Mouse (Mus musculus) T-helper 2 cell (primary cell): ENCODE measurements around the gene Taf6.

Experiments
- in situ Hi-C: fragments of 300-600 bp; cut with MboI, MseI; formaldehyde crosslinking; loops from one replicate; pipeline ENCODE4 v1.15.1; 2025; ENCODE audit warnings: high pct_unique_total_duplicates

Gene Taf6

GRCm38 (mm10) chr5:138171695-138172491 is 15.4 kb downstream of the Taf6 start, which contains the start of the genes Ap4m1 and Mcm7:
Ap4m1 (plus strand) TSS chr5:138172002.
Mcm7 (minus strand) TSS chr5:138172422.
- in situ Hi-C loops = no loop called here

DNA sequence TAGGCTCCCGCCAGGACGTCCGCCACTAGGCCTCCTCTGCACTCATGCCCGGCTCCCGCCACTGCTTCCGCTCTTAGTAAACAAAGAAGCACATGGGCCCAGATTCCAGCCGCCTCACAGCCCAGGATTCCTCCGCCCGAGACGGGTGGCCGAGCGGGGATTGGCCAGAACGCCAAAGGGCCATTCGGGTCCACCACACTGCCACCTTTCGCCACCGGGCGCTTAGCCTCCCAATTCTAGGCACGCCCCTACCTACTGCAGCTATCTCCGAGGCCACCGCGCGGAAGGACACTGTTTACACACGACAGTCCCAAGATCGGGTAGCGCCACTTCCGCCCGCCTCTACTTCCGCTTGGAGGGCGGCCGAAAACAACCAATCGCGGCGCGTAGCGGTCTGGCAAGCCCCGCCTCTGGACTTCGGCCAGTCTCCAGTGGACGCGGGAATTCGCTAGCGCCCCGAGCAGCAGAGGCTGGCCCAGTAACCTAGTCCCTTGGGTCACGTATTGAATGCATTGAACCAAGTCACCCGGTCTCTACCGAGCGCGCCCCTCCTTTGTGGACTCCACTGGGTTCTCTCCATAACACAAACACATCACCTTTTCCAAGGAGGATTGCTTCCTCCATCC is 16.2 kb downstream of the Taf6 start:
- in situ Hi-C loops = no loop called here

GRCm38 (mm10) chr5:138165594-138165993 is 21.7 kb downstream of the Taf6 start:
- in situ Hi-C loops = loop anchor here (5.0 kb wide), 2 partner anchors 87 to 643 kb away; no protein-coding TSS in a partner anchor

GRCm38 (mm10) chr5:138163610-138164009 is 23.6 kb downstream of the Taf6 start:
- in situ Hi-C loops = no loop called here

DNA sequence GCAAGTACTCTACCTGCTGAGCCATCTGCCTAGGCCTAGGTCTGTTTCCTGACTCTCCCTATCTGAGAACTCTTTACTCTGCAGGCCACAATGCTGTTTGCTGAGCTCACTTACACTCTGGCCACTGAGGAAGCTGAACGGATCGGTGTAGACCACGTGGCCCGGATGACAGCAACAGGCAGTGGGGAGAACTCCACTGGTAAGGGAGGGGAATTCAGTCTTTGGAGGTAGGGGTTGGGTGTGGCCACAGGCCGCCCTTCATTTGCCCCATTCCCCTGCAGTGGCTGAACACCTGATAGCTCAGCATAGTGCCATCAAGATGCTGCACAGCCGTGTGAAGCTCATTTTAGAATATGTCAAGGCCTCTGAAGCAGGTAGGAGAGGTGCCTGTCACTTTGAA is 24.2 kb downstream of the Taf6 start:
- in situ Hi-C loops = no loop called here

DNA sequence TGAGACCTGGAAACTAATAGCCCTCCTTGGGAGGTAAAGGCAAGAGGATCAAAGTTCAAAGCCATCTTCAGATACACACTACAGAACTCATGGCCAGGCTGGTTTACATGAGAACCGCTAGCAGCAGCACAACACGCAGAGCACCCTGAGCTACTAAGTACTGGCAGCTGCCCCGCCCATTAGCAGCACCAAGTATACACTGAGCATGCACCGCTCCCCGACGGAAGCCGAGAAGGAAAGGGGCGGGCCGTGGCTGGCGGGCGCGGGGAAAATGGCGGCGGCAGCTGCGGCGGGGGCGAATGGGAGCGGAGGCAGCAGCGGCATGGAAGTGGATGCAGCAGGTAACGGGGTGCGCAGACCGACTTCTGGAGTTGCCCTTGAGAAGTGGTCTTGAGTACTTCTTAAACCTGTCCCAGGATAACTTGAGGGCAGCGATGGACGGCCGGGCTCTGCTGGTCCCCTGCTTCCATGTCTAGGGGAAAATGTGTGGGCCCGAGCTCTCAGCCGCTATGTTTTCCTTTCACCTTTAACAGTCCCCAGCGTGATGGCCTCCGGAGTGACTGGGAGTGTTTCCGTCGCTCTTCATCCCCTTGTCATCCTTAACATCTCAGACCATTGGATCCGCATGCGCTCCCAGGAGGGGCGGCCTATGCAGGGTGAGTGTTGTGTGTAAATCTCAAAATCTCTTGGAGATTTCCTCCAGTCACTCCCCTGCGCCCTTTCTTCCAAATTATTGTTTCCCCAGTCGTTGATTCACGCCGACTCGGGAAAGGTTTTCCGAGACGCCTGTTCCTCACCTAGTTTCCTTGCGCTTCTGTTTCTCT is 26.2 kb downstream of the Taf6 start, which contains the start of gene Cops6:
Gene Cops6, plus strand, starts transcription at position 230 of the 824 bp plus-strand sequence.
- in situ Hi-C loops = no loop called here

- in situ Hi-C loops = no loop called here
Measured at GRCm38 (mm10) chr5:138160224-138160762, 27.0 kb downstream of the Taf6 start.

DNA sequence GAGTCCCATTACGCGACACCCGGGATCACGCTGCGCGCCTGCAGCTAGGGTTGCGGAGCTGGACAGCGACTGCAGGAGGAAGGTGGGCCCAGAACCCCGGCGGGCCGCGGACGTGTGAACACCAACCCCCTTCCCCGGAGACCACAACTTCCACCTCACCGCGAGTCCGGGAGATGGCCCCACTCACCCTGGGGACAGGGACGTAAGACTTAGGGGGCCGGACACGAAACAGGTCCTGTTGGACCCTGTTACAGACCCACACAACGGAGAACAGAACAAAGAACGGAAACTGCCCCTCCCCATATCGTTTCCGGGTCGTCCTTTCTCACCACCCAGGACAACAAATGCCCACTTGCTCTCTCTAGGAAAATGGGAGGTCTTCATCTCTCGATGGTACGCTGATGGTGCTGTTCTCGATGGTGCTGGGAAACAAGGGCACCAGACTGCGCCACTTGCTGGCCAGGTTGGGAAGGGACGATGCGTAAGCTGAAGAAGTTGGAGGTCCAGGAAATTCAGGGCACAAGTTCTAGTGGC is 31.7 kb downstream of the Taf6 start, which contains the start of gene Zfp113:
Gene Zfp113, minus strand, starts transcription at position 302 of the 534 bp plus-strand sequence.
- in situ Hi-C loops = no loop called here

- in situ Hi-C loops = loop anchor here (5.0 kb wide), 1 partner anchor 67 kb away; the partner anchor contains the start of gene Zkscan1
Measured at GRCm38 (mm10) chr5:138154390-138154789, 32.9 kb downstream of the Taf6 start.

- in situ Hi-C loops = no loop called here
Measured at GRCm38 (mm10) chr5:138138585-138138984, 48.7 kb downstream of the Taf6 start.

- in situ Hi-C loops = no loop called here
Measured at GRCm38 (mm10) chr5:138137935-138138549, 49.2 kb downstream of the Taf6 start.

- in situ Hi-C loops = no loop called here
Measured at GRCm38 (mm10) chr5:138137257-138137656, 50.0 kb downstream of the Taf6 start.

DNA sequence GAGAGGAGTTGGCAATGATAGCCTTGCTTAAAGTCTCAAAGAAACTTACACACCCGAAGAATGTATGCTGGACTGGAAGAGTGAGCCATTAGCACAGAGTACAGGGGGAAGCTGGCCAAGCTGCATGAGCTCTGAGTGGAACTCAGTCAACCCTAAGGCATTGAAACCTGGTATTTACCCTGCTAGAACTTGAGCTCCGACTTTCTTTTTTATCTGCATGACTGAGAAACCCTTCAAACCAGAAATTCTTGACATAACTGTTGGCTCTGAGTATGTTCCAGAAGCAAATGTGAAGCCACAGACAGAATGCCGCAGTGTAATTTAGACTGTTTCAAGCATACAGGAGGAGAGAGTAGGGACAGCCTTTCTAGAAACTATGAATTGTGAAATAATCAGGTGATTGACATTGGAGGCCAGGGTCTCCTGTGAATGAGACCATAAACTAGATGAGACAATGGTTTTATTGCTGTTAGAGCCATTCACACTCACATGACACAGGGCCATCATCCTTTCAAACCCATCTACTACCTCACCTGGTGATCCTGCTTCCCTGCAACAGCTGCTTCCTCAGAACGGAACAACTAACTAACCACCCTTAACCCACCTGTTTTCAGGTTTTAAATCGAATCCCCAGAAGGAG is 54.7 kb downstream of the Taf6 start:
- in situ Hi-C loops = no loop called here
